Mouse (Mus musculus): ENCODE measurements around the gene Hnrnpu. TPM values are rescaled to one million over a fixed set of nuclear protein-coding genes. Genes with fewer than 3 reads are reported as not detected.
A peak's percentile ranks its signal among the peaks of the same experiment; 100 is the strongest.

Gene Hnrnpu
- polyA plus RNA-seq, 1 experiment from 2014 or later: 178 TPM

DNA sequence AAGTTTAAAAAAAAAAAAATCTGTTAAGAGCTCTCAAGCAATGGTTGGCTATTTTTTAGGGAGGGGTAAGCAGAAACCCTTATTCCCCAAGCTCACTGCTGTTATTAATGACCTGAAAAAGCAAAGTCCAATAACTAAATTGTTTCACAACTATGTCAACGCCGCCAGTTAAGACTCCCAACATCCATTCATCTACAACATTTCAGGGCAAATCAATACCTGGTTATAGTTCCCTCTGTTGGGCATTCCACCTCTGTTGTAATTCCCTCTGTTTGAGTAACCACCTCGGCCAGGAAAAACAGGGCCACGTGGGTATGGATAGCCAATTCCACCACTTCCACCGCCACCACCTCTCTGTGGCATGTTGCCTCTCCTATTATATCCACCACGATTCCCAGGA is 7.7 kb downstream of the Hnrnpu start:
- ATAC-seq: no peak
- Histone ChIP-seq H3K27ac (ENCODE audit: low read length) (no peak overlapping the region), H3K9ac (ENCODE audit: low read depth, low read length) (no peak overlapping the region), H3K9me3 (replicated peaks; ENCODE audit: control insufficient read depth, low read length, poor library complexity, severe bottlenecking) (no peaks in the 10 kb centered on the region), H3K4me2 (ENCODE audit: low read length) (no peak overlapping the region), H3K4me3 (ENCODE audit: low read depth, low read length) (no peak overlapping the region), H3K4me1 (ENCODE audit: control insufficient read depth, insufficient read depth, low read length) (peaks cover 17% of the 10 kb centered on the region), H3K27me3 (ENCODE audit: control insufficient read depth, insufficient read depth, low read depth, low read length) (no peaks in the 10 kb centered on the region), H3K36me3 (ENCODE audit: control insufficient read depth, insufficient read depth, low read length) (peaks cover 45% of the 10 kb centered on the region)
- 65% methylated on average over 6 of the region's 6 CpGs for WGBS

DNA sequence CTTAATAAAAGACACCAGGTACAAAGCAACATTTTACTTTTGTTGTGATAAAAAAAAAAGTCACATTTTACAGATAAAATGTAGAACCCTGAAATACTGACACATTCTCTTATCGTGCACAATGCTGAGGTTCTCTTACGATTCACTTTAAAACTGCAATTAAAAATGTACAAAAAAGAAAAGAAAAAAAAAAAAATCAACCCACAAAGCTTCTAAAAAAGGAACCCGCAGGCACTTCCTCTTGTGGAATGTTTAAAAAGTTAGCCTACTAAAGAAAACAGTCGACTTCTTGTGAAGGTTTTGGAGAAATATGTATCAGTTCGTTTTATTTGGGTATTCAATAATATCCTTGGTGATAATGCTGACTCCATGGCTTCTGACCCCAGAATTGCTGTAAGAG is 8.6 kb downstream of the Hnrnpu start:
- Histone ChIP-seq H3K36me3 (ENCODE audit: control insufficient read depth, insufficient read depth, low read length) (peaks cover 46% of the 10 kb centered on the region), H3K27me3 (ENCODE audit: control insufficient read depth, insufficient read depth, low read depth, low read length) (no peaks in the 10 kb centered on the region), H3K27ac (ENCODE audit: low read length) (no peak overlapping the region), H3K4me1 (ENCODE audit: control insufficient read depth, insufficient read depth, low read length) (peaks cover 9% of the 10 kb centered on the region), H3K4me3 (ENCODE audit: low read depth, low read length) (no peak overlapping the region), H3K4me2 (ENCODE audit: low read length) (no peak overlapping the region), H3K9me3 (replicated peaks; ENCODE audit: control insufficient read depth, low read length, poor library complexity, severe bottlenecking) (no peaks in the 10 kb centered on the region), H3K9ac (ENCODE audit: low read depth, low read length) (no peak overlapping the region)
- WGBS: 79% methylated on average over 5 of the region's 5 CpGs
- ATAC-seq: no peak

DNA sequence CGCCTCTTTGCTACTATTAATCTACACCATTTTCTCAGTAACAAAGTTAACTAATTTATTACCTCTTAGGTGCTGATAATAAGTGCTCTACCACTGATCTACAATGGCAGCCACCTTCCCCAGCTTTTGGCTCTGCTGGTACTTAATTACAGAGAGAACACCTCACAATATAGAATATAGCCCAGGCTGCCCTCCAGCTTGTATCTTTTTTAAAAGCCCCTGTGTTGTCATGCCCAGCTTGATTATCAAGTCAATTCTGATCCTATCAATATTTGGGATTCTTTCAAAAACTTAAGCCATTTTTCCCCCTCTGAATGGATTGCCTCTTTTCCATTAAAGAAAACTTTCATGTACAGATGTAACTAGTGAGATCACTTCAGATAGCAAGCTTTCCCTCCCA is 10.6 kb downstream of the Hnrnpu start:
- no peaks in the 10 kb centered on the region for H3K9me3 ChIP-seq (replicated peaks; ENCODE audit: control insufficient read depth, low read length, poor library complexity, severe bottlenecking)
- ATAC-seq: no peak
- H3K36me3 ChIP-seq (ENCODE audit: control insufficient read depth, insufficient read depth, low read length): peaks cover 46% of the 10 kb centered on the region
- H3K4me2 ChIP-seq (ENCODE audit: low read length): no peak overlapping the region
- H3K27ac ChIP-seq (ENCODE audit: low read length): no peak overlapping the region
- WGBS: 89% methylated on average over 1 of the region's 1 CpGs
- H3K4me1 ChIP-seq (ENCODE audit: control insufficient read depth, insufficient read depth, low read length): peaks cover under 1% of the 10 kb centered on the region
- H3K9ac ChIP-seq (ENCODE audit: low read depth, low read length): no peak overlapping the region
- H3K27me3 ChIP-seq (ENCODE audit: control insufficient read depth, insufficient read depth, low read depth, low read length): no peaks in the 10 kb centered on the region
- H3K4me3 ChIP-seq (ENCODE audit: low read depth, low read length): no peak overlapping the region

DNA sequence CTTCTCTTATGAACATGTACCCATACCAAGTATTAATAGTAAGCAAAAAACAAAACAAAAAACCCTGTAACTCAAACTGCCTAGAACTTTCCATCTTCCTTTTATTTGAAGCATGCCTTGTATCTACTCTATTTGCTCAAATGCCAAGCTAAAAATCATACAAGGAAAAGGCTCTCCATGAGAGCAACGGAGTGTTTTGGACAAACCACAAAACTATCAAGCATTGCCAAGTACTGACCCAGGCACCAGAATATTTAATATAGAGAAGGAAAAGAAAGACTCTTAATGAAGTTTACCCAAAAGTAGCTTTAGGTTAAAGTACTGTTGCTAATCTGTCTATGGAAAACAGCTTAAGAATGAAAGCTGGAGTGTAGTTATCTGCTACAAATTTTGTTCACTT is 11.2 kb downstream of the Hnrnpu start:
- Histone ChIP-seq H3K4me2 (ENCODE audit: low read length) (no peak overlapping the region), H3K9ac (ENCODE audit: low read depth, low read length) (no peak overlapping the region), H3K9me3 (replicated peaks; ENCODE audit: control insufficient read depth, low read length, poor library complexity, severe bottlenecking) (no peaks in the 10 kb centered on the region), H3K4me1 (ENCODE audit: control insufficient read depth, insufficient read depth, low read length) (peaks cover 6% of the 10 kb centered on the region), H3K36me3 (ENCODE audit: control insufficient read depth, insufficient read depth, low read length) (peaks cover 46% of the 10 kb centered on the region), H3K4me3 (ENCODE audit: low read depth, low read length) (no peak overlapping the region), H3K27ac (ENCODE audit: low read length) (no peak overlapping the region), H3K27me3 (ENCODE audit: control insufficient read depth, insufficient read depth, low read depth, low read length) (no peaks in the 10 kb centered on the region)
- WGBS: 91% methylated on average over 1 of the region's 1 CpGs
- no peak for ATAC-seq

DNA sequence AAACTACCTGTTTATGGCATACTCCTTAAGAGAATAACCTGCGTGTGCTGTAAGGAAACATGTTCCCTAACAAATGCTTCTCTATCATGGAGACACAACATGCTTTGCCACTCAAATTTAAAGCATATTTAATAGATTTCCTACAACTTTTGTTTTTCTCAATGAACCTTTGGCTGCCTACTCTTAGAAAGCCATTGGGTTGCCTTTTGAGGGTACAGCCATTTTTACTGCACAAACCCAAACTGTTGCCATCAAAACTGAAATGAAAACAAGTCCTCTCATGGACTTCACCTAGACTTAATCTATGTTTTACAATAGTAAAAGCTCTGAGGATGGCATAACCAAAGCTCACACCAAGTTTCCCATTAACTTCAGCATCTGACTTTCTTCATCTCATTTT is 13.0 kb downstream of the Hnrnpu start:
- Histone ChIP-seq H3K4me2 (ENCODE audit: low read length) (no peak overlapping the region), H3K9ac (ENCODE audit: low read depth, low read length) (no peak overlapping the region), H3K4me1 (ENCODE audit: control insufficient read depth, insufficient read depth, low read length) (peaks cover 22% of the 10 kb centered on the region), H3K9me3 (replicated peaks; ENCODE audit: control insufficient read depth, low read length, poor library complexity, severe bottlenecking) (no peaks in the 10 kb centered on the region), H3K4me3 (ENCODE audit: low read depth, low read length) (no peak overlapping the region), H3K36me3 (ENCODE audit: control insufficient read depth, insufficient read depth, low read length) (peaks cover 35% of the 10 kb centered on the region), H3K27ac (ENCODE audit: low read length) (no peak overlapping the region), H3K27me3 (ENCODE audit: control insufficient read depth, insufficient read depth, low read depth, low read length) (no peaks in the 10 kb centered on the region)
- ATAC-seq: no peak
- 92% methylated on average over 1 of the region's 1 CpGs for WGBS

DNA sequence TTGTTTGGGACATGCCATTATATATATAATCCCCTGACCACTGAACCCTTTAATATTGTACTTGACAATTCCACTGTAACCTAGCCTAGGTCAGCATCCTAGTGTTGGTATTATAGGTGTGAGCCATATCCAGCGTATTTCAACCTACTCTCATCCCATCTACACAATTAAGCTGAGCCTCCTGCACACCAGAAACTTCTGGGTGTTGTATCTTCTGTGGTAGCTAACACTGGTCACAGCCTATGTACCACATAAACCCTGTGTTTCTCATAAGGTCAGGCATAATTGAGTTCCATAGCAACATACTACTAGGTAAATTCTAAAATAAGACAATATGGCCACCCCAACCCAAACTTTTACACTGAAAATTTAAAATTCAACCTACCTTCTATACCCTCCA is 14.4 kb downstream of the Hnrnpu start:
- no peak overlapping the region for H3K4me2 ChIP-seq (ENCODE audit: low read length)
- H3K4me3 ChIP-seq (ENCODE audit: low read depth, low read length): no peak overlapping the region
- no peak overlapping the region for H3K9ac ChIP-seq (ENCODE audit: low read depth, low read length)
- ATAC-seq: no peak
- peaks cover 29% of the 10 kb centered on the region for H3K36me3 ChIP-seq (ENCODE audit: control insufficient read depth, insufficient read depth, low read length)
- 76% methylated on average over 1 of the region's 1 CpGs for WGBS
- H3K27me3 ChIP-seq (ENCODE audit: control insufficient read depth, insufficient read depth, low read depth, low read length): no peaks in the 10 kb centered on the region
- no peak overlapping the region for H3K27ac ChIP-seq (ENCODE audit: low read length)
- H3K4me1 ChIP-seq (ENCODE audit: control insufficient read depth, insufficient read depth, low read length): peaks cover 22% of the 10 kb centered on the region
- H3K9me3 ChIP-seq (replicated peaks; ENCODE audit: control insufficient read depth, low read length, poor library complexity, severe bottlenecking): no peaks in the 10 kb centered on the region

DNA sequence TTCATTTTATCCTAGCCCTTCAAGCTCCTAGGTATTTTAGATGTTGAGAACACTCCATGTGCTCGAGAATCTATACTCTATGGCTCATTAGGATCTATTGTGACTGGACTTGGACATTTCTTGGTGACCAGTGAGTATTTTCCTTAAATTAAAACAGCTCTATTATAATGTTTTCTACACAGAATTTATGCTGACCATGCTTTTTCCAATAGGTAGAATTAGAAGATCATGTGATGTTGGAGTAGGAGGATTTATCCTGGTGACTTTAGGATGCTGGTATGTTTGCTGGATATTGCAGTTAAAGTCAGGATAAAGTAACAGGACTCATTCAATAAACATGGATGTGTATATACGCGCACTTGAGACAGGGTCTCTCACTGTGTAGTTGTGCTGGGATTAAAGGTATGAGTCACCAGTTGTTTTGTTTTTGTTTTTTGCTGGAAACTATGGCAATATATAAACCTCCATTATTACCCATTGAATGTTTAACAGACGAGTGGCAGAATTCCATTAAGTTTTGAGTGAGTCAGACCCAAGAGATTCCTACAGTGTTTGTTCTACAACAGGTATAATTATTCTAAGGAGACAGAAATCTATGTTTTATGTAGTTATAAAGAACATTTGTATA is 15.8 kb downstream of the Hnrnpu start:
- Histone ChIP-seq H3K27me3 (ENCODE audit: control insufficient read depth, insufficient read depth, low read depth, low read length) (no peaks in the 10 kb centered on the region), H3K4me2 (ENCODE audit: low read length) (no peak overlapping the region), H3K27ac (ENCODE audit: low read length) (no peak overlapping the region), H3K36me3 (ENCODE audit: control insufficient read depth, insufficient read depth, low read length) (peaks cover 20% of the 10 kb centered on the region; the same call in 1 of the 2 replicates), H3K9me3 (replicated peaks; ENCODE audit: control insufficient read depth, low read length, poor library complexity, severe bottlenecking) (no peaks in the 10 kb centered on the region), H3K9ac (ENCODE audit: low read depth, low read length) (no peak overlapping the region), H3K4me1 (ENCODE audit: control insufficient read depth, insufficient read depth, low read length) (peaks cover 27% of the 10 kb centered on the region), H3K4me3 (ENCODE audit: low read depth, low read length) (no peak overlapping the region)
- 56% methylated on average over 4 of the region's 4 CpGs for WGBS
- ATAC-seq: no peak

DNA sequence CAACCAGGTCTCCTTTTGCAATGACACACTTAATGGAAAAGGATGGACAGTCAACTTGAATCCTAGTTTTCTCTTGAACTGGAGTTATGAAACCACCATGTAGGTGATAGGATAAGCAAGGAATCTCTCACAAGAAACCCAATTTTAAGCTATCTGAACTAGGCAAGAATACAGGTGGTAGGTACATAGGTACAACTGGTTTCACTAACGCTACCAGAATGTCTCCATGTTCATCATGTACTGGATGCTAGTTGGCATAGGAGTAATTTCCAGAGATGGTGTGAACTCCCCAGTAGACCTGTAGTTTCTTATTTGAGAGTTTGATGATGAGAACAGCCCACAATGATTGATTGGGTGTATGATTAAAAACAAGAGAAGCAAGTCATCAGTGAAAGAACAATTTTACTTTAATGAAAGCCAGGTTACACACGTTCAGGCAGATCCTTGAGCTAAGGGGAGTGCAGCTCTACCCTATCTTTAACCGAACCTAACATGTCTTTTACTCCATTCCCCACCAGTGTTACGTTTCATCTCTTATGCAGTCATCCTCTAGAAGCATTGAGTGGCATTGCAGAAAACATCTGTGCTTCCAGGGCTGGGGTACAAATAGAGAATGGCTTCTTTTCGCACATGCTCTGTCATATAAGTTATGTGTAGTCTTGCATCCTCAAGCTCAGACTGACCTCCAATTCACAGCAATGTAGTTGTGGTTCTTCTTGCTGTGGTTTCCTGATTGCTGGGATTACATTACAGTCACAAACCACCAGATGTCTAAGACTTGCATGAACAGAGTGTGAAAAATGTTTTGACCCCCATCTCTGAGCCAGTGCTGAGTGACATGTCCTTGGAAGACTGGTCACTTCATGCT is 16.6 kb downstream of the Hnrnpu start:
- no peak for ATAC-seq

More for the DNA sequence above, 16.6 kb downstream of the Hnrnpu start:
- peak overlapping the region; percentile 100; the same call in 1 of the 2 replicates for H3K27ac ChIP-seq (ENCODE audit: low read length)
- H3K9me3 ChIP-seq (replicated peaks; ENCODE audit: control insufficient read depth, low read length, poor library complexity, severe bottlenecking): no peaks in the 10 kb centered on the region
- no peaks in the 10 kb centered on the region for H3K27me3 ChIP-seq (ENCODE audit: control insufficient read depth, insufficient read depth, low read depth, low read length)
- peak overlapping the region; percentile 91; the same call in 1 of the 2 replicates for H3K9ac ChIP-seq (ENCODE audit: low read depth, low read length)
- peak overlapping the region; percentile 58 for H3K4me3 ChIP-seq (ENCODE audit: low read depth, low read length)
- H3K36me3 ChIP-seq (ENCODE audit: control insufficient read depth, insufficient read depth, low read length): peaks cover 20% of the 10 kb centered on the region; the same call in 1 of the 2 replicates
- 40% methylated on average over 5 of the region's 5 CpGs for WGBS
- H3K4me1 ChIP-seq (ENCODE audit: control insufficient read depth, insufficient read depth, low read length): peaks cover 33% of the 10 kb centered on the region
- H3K4me2 ChIP-seq (ENCODE audit: low read length): peak overlapping the region; percentile 80

Data from midbrain, embryonic 16.5 days (tissue).